Mouse (Mus musculus): ENCODE results near the gene Gsta4. TPM values are rescaled to one million over a fixed set of nuclear protein-coding genes. Genes with fewer than 3 reads are reported as not detected.
"Not testable (repeated sequence)": the region's sequence is repeated elsewhere in the genome, so short reads cannot be mapped to it uniquely, and the experiment has no call there.

Gsta4 gene
- total RNA-seq (2022) = 10 to 100 TPM; 42.5 to 72.4 (median 57.1) TPM

- not testable (repeated sequence) for DNase-seq
Measured at GRCm38 (mm10) chr9:78182474-78182873, at the start of gene Gsta4. Gene Gsta4, plus strand, starts transcription at chr9:78182774.

DNA sequence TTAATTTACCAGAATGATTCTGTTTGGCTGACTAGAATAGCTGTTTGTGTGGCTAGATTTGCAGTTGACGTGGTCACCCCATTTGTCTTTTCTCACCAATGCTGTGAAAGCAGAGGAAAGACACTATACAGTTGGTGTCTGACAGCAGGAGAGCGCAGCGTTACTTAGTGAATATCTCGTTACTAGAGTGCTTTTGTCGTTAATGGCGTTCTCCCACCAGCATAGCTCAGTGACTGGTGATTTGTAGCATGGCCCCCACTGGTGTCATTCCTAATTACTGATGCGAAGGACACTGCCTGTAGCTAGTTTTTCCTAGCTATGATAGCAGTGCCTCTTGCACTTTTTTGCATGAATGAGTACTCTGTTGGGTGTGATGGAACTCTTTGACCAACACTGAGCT, 46.9 kb upstream of the Gsta4 start:
- no peak for DNase-seq

DNA sequence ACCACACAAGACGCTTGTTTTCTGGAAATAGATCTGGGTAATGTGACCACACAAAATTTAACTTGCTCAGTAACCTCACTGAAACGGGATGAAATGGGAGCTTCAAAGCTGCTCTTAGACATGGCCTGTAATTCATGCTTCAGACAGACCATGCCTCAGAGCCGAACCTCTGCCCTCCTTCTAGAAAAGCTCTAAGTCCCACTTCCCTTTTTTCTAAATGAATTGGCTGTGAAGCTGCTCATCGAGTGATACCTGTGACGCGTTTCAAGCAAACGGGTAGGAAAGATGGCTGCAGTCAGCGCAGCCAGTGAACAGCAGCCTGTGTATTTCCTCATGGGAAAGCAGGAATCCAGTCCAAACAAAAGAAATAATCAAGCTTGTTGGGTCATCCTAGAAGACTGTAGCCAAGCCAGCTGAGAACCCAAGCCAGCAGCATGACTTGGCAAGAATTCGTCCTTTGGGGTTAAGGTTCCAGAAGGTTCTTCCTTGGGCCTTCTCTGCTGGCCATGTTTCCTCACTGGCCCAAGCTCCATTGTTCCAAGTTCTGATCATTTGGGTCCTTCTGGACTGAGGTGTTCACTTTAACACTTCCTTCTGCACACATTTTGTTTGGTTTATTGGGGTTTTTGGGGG, 44.4 kb upstream of the Gsta4 start:
- DNase-seq = no peak

- no peak for DNase-seq
Measured at GRCm38 (mm10) chr9:78139463-78139862, 43.1 kb upstream of the Gsta4 start.

DNA sequence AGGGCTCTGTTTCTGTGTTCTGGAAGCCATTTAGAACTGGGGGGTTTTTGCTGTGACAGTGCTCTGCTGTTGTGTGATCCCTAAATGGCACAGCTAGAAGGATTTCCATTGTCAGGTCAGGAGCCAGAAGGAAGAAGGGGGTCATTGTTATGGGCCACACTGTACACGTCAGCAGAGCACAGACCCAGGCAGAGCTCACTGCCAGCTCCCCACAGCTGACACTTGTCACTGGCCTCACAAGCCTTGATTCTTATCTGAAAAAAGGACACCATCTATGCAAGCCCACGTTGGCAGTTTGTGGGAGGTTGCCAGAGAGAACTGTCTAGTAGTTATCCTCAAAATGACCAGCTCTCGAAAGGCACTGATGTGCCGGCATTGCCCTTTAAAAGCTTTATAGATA, 36.5 kb upstream of the Gsta4 start:
- DNase-seq = no peak

GRCm38 (mm10) chr9:78146627-78147026, 35.9 kb upstream of the Gsta4 start:
- no peak for DNase-seq

DNA sequence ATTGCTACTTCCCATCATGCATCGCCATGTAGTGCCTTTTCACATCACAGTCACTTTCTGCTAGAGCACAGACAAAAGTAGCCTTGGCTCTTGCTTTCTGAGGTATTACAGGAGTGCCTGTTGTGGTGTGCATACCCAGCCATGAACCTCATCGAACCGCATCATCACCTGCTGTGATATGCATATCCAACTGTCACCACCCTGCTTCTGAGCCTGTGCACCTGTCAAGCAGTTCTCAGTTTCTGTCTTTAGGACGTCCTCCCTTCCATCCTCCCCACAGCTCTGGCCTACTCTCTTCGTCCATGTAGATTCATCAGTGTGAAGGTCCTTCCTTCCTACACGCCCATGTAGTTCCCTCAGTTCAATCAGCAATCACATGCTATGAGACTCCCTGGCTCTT, 34.4 kb upstream of the Gsta4 start:
- no peak for DNase-seq

DNA sequence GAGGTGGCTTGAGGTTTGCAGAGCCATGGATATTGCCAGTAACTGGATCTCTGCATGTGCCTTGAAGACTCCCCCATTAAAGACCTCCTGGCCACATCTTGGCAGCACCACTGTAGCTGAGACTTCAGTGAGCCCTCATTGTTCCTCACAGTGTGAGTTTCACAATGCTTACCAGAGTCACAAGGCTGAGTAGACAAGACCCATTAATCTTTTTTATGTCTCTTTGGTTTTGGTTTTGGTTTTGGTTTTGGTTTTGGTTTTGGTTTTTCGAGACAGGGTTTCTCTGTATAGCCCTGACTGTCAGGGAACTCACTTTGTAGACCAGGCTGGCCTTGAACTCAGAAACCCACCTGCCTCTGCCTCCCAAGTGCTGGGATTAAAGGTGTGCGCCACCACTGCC, 32.8 kb upstream of the Gsta4 start:
- not testable (repeated sequence) for DNase-seq

DNA sequence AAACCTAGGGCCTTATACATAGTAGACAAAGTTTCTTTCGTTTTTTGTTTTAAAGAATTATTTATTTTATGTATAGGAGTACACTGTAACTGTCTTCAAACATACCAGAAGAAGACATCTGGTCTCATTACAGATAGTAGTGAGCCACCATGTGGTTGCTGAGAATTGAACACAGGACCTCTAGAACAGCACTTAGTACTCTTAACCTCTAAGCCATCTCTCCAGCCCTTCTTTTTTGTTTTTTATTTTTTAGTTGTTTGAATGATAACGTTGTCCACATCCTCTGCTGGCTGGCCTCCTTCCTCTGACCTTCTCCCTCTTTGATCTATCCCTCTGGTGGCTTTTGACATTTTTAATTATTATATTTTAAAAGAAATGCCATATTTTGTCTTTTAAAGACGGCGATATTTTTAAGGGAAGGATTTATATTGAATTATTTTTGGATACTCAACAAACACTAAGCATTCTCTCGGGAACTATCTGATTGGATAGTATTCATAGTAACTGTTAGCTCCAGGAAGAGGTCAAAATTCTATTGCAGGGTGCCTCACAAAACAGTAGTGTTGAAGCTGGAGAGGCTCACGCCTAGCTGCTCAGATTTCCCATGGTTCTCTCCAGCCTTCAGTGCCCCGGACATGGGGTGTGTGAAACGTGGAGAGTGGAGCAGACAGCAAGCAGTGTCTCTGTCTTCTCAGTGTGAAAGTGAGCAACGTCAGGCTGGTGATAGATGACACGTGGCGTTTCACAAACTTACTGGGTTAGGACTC, 28.2 kb upstream of the Gsta4 start:
- DNase-seq = no peak

- no peak for DNase-seq
Measured at GRCm38 (mm10) chr9:78157221-78157620, 25.4 kb upstream of the Gsta4 start.

DNA sequence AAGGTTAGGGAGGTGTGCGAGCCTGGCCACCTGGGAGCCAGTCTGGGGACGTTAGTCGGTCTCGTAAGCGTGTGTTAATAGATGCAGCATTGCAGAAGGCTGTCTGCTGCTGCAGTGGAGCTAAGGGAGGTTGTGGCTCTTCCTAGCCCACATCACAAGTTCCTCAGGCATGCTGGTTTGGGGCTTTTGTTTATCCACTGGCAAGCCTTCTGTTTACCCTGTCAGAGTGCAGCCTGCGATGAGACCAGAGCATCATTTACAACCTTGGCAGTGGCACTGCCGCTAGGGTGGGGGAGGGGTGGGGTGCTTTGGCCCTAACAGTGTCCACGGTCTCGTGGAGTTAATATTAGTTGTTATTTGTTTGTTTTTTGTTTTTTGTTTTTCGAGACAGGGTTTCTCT, 19.3 kb upstream of the Gsta4 start:
- no peak for DNase-seq

- DNase-seq = no peak
Measured at GRCm38 (mm10) chr9:78164741-78165140, 17.8 kb upstream of the Gsta4 start.

DNA sequence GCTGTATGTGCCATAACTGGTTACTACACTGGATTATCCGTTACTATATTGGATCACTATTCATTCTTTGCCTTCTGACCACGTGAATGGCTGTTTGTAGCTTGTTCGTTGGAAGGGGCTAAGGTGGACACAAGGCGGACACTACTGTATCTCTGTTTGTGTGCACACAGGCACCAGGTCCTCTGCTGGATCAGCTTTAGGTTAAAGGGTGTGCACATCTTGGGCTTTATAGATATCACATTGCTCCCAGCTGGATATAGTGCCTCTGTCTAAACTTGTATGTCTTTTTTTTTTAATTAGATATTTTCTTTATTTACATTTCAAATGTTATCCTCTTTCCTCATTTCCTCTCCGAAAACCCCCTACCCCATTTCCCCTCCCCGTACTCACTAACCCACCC, 17.1 kb upstream of the Gsta4 start:
- no peak for DNase-seq

DNA sequence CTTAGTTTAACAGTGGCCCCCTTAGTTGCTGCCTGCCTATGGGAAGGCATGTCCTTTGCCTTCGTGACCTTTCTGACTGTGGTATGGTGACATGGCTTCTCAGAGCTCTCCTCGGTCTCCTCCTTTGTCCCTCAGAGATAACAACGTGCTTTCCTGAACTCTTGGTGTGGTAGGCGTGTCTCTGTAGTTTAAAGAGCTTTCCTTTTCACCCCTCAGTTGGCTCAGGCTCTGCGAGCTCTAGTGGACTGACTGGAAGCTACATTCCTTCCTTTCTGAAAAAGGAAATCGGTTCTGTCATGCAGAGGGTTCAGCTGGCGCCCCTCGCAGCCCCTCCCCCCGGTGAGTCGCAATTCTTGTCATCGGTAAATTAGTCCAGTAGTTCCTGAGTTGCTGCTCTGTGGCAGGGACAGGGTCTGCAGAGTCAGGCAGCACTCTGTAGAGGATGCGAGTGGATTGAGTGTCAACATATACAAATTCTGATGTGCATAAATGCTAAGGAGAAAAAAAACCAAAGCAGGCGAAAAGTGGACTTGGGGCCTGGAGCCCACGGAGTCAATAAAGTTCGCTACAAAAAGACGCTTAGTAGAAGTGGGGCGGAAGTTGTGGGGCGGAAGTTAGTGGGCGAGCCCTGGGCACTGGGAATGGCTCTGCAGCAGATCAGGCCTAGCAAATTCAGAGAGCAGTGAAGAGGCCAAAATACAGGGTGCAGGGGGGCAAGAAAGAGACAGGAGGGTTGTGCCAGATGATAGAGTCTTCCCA, 15.7 kb upstream of the Gsta4 start:
- DNase-seq = no peak

DNA sequence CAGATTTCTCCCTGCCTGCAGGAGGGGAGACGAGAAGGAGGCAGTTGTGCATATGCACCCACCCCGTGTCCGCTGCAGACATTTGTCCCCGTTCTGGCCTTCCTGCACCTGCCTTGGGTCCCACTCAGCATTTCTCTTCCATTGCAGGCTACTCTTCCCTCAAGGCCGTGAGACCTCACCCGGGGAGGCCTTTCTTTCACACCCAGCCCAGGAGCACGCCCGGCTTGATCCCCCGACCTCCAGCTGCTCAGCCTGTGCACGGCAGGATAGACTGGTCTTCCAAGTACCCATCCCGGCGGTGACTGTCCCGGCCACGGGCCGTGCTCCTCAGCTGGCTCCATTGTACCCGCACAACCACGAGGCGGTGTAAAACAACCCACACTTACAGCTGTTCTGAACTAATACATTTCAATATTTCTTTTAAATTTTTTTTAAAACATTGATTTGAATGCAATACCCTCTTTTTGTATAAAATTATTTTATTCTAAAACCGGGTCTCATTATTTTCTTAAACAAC, 15.1 kb upstream of the Gsta4 start:
- DNase-seq = no peak

DNA sequence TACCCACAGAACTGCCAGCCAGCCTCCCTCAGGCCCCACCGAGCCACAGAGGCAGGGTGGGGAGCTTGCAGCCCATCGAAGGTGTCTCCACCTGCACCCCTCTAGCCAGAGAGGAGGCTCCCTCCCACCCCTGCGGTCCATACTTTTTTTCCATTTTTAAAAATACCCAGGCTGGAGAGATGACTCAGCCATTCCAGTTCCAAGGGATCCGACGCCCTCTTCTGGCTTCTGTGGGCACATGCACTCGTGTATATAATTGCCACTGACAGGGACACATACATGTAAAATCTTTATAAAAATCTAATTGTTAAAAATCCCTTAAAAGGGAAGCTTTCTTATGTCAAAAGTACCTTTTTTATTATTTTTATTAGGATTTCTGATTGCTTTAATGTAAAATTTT, 13.7 kb upstream of the Gsta4 start:
- no peak for DNase-seq

DNA sequence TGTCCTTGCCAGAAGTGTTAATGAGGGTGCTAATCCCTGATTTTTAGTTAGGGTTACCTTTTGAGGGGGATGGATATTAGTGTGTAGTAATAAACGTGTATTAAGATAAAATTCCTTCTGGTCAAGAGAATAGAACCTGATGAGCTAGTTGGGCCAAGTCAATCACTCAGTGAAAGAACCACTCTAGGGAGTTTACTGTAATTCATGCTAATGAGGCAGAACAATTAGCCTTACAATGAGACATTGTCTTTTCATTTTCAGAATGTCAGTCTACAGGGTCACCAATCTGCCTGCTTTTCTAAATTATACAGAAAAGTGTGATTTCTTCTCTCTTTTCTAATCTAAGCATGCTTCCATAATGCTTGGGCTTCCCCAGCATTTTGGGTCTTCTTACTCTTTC, 8.6 kb upstream of the Gsta4 start:
- DNase-seq = no peak

- not testable (repeated sequence) for DNase-seq
Measured at GRCm38 (mm10) chr9:78174925-78175276, 7.7 kb upstream of the Gsta4 start.

GRCm38 (mm10) chr9:78175277-78176200, 7.0 kb upstream of the Gsta4 start:
- DNase-seq = peak; percentile 91

GRCm38 (mm10) chr9:78176201-78176727, 6.3 kb upstream of the Gsta4 start:
- DNase-seq = peak; percentile 40

DNA sequence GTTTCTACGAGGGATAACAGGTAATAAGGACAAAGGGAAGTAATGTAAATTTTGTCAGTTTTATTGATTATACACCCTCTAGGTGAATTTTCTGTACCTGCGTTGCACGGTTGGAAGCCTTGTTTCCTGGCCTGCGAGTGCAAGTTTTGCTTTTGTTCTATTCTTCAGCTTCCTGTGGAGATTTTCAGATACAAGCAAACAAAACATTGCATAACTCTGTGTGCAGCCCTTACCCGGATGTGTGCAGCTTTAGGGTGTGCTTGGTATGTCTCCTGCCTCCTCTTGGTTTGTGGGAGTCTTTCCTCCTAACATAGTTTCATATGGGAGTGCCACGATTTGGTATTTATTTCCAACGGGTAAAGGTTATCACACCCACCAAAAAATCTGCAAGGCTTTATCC, 5.7 kb upstream of the Gsta4 start:
- DNase-seq = no peak

GRCm38 (mm10) chr9:78178197-78178596, 4.4 kb upstream of the Gsta4 start:
- DNase-seq = no peak
